Mouse (Mus musculus) forebrain, embryonic 15.5 days (tissue): ENCODE results near the gene Bahcc1. TPM values are rescaled to one million over a fixed set of nuclear protein-coding genes. Genes with fewer than 3 reads are reported as not detected.
A peak's percentile ranks its signal among the peaks of the same experiment; 100 is the strongest.

Source experiments
- ATAC-seq: fragments of 200-750 bp; cut with Nextera tagmentation; replicated peaks from 2 replicates; pipeline ENCODE4 v1.8.0; 2017; ENCODE audit warnings: mild to moderate bottlenecking, moderate TSS enrichment, moderate library complexity
- H3K27ac ChIP-seq: fragments of 300-500 bp; sonication (generic); replicated peaks from 2 replicates; pipeline ENCODE4 v1.5.1; 2015; ENCODE audit warnings: mild to moderate bottlenecking, inconsistent platforms
- H3K27me3 ChIP-seq: fragments of 300-500 bp; sonication (generic); 2 replicates; pipeline ENCODE4 v1.6.1; 2015; ENCODE audit warnings: inconsistent platforms
- H3K36me3 ChIP-seq: fragments of 300-500 bp; sonication (generic); 2 replicates; pipeline ENCODE4 v1.6.1; 2015; ENCODE audit warnings: mild to moderate bottlenecking, inconsistent platforms
- H3K4me1 ChIP-seq: fragments of 300-500 bp; sonication (generic); 2 replicates; pipeline ENCODE4 v1.6.1; 2015; ENCODE audit warnings: inconsistent platforms
- H3K4me2 ChIP-seq: fragments of 300-500 bp; sonication (generic); replicated peaks from 2 replicates; pipeline ENCODE4 v1.6.1; 2015; ENCODE audit warnings: mild to moderate bottlenecking, inconsistent platforms
- H3K4me3 ChIP-seq: fragments of 300-500 bp; sonication (generic); 2 replicates; pipeline ENCODE4 v1.5.1; 2015; ENCODE audit warnings: mild to moderate bottlenecking, inconsistent platforms
- H3K9ac ChIP-seq: fragments of 300-500 bp; sonication (generic); replicated peaks from 2 replicates; pipeline ENCODE4 v1.6.1; 2015; ENCODE audit warnings: mild to moderate bottlenecking, inconsistent platforms
- H3K9me3 ChIP-seq: fragments of 300-500 bp; sonication (generic); 2 replicates; pipeline ENCODE4 v1.6.1; 2016; ENCODE audit warnings: inconsistent platforms
- WGBS: fragments of 180-500 bp; shearing (Covaris S2); methylation state at CpG from one replicate; pipeline ENCODE4 v1.1.7; 2015; ENCODE audit warnings: mixed read lengths; 5-methylcytosine and 5-hydroxymethylcytosine counted together
- polyA plus RNA-seq: library from polyadenylated mRNA; unstranded; fragments of >200 nt; fragmentation: Nextera tagmentation; extraction: Ambion mirVana; gene quantifications from 2 replicates; pipeline ENCODE4 v1.2.1, GENCODE M21; 2015

The Bahcc1 gene
- polyA plus RNA-seq, 1 experiment from 2014 or later, result 16.1 TPM

- 79% methylated on average over 11 of the region's 11 CpGs for WGBS
- peaks cover 70% of the 10 kb centered on the region for H3K36me3 ChIP-seq
- H3K4me2 ChIP-seq, result no peak overlapping the region
These were observed 46.6 kb downstream of the Bahcc1 start for GRCm38 (mm10) chr11:120279335-120279734.

DNA sequence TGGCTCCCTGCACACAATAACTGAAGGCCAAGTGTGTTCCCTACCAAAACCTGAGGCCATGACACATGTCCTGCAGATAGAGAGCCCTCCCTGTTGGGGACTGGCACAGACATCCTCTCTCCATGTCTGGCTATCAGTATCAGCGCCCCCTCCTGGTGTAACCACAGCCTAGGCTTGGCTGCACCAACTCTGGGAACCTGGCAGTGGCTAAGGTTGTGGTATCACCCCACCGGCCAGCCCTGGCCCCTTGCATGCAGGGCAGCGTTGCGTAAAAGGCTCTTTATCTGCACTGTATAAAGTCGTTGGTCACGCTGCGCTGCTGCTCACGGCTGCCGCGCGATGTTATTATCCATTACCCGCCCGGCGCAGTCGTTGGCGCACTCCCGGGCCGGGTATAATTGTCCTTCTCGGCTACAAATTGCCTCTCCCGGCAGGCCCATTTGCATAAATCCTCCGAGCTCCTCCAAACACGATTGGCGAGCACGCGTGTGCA lies 47.6 kb downstream of the Bahcc1 start:
- Histone ChIP-seq H3K4me2 (peak overlapping the region; percentile 16; the same call in 1 of the 2 replicates), H3K9me3 (no peaks in the 10 kb centered on the region), H3K4me3 (no peak overlapping the region), H3K36me3 (peaks cover 70% of the 10 kb centered on the region), H3K9ac (0 out of 2 replicates have a peak overlapping the region, but pooled peaks have one; percentile 10), H3K27me3 (no peaks in the 10 kb centered on the region), H3K27ac (peak overlapping the region; percentile 78), H3K4me1 (peaks cover 25% of the 10 kb centered on the region)
- WGBS, result 16% methylated on average over 25 of the region's 25 CpGs
- peak; percentile 73 for ATAC-seq

More at GRCm38 (mm10) chr11:120279335-120279734, 46.6 kb downstream of the Bahcc1 start:
- Histone ChIP-seq H3K27ac (0 out of 2 replicates have a peak overlapping the region, but pooled peaks have one; percentile 78), H3K4me3 (no peak overlapping the region), H3K9ac (no peak overlapping the region), H3K27me3 (no peaks in the 10 kb centered on the region), H3K9me3 (no peaks in the 10 kb centered on the region), H3K4me1 (peaks cover 25% of the 10 kb centered on the region)
- 0 out of 2 replicates have a peak, but pooled peaks have one; percentile 18 for ATAC-seq

DNA sequence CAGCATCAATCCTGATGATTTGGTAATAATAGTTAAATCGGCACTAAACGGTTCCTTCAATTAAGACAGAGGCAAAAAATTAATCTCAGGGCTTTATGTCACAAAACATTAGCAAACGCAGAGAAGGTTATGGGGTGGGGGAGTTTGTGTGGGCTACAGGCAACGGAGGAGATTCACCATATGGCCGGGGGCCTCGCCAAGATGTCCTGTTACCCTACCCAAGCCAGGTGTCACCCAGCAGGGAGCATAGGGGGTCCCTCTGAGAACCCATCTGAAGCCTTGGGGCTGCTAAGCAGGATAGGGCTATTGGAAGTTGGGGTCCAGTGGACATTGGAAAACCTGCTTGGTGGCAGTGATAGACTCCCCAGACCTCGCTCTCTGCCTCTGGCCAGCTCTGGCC lies 48.0 kb downstream of the Bahcc1 start:
- peak; percentile 12; the same call in 1 of the 2 replicates for ATAC-seq
- Histone ChIP-seq H3K9me3 (no peaks in the 10 kb centered on the region), H3K4me3 (no peak overlapping the region), H3K4me2 (no peak overlapping the region), H3K36me3 (peaks cover 70% of the 10 kb centered on the region), H3K4me1 (peaks cover 25% of the 10 kb centered on the region), H3K27ac (peak overlapping the region; percentile 78), H3K27me3 (no peaks in the 10 kb centered on the region), H3K9ac (no peak overlapping the region)
- 45% methylated on average over 7 of the region's 7 CpGs for WGBS

DNA sequence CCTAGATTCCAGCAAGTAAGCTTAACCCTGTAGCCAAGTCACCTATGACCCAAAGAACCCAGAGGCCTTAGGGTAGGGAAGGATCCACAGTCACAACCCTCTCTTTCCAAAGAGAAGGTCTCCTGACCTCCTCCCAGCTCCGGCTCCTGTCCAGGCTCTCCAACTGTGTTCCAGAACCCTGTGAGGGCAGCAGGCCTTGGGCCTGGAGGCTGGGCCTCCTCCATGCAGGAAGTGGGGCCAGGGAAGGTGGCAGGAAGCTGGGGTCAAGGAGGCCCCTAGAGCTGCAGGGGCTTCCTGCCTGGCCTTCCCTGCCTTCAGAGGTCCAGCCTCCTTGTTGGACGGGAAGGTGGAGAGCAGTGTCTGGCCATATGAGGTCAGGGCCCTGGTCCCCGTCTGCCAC lies 48.5 kb downstream of the Bahcc1 start:
- 93% methylated on average over 3 of the region's 3 CpGs for WGBS
- no peak overlapping the region for H3K9ac ChIP-seq

DNA sequence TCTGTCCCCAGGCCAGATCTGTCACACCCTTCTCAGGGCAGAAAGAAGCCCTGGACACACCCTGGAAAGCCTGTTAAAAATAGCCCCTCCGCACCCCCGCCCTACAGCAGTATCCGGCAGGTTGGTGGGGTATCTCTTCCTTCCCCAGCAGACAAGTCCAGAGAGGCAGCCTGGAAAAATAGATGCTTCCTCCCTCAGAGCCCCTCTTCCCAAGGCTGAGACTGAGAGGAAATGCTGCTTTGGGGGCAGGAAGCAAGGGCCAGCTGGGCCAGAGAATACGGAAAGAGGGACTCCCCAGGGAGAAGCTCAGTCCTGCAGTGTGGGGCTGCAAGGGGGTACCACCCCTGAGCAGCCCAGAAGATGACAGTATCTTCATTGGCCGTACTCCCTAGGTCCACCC lies 50.8 kb downstream of the Bahcc1 start:
- Histone ChIP-seq H3K4me3 (no peak overlapping the region), H3K9ac (no peak overlapping the region), H3K4me2 (no peak overlapping the region), H3K9me3 (no peaks in the 10 kb centered on the region), H3K27ac (no peak overlapping the region), H3K4me1 (peaks cover 25% of the 10 kb centered on the region), H3K36me3 (peaks cover 74% of the 10 kb centered on the region), H3K27me3 (no peaks in the 10 kb centered on the region)
- ATAC-seq, result no peak
- 89% methylated on average over 5 of the region's 5 CpGs for WGBS

More for the DNA sequence above, 48.5 kb downstream of the Bahcc1 start:
- H3K4me3 ChIP-seq, result no peak overlapping the region
- peaks cover 70% of the 10 kb centered on the region for H3K36me3 ChIP-seq
- peak overlapping the region; percentile 78; the same call in 1 of the 2 replicates for H3K27ac ChIP-seq
- peaks cover 25% of the 10 kb centered on the region for H3K4me1 ChIP-seq
- no peak; the same call in 1 of the 2 replicates for ATAC-seq
- H3K4me2 ChIP-seq, result no peak overlapping the region
- H3K9me3 ChIP-seq, result no peaks in the 10 kb centered on the region
- H3K27me3 ChIP-seq, result no peaks in the 10 kb centered on the region

DNA sequence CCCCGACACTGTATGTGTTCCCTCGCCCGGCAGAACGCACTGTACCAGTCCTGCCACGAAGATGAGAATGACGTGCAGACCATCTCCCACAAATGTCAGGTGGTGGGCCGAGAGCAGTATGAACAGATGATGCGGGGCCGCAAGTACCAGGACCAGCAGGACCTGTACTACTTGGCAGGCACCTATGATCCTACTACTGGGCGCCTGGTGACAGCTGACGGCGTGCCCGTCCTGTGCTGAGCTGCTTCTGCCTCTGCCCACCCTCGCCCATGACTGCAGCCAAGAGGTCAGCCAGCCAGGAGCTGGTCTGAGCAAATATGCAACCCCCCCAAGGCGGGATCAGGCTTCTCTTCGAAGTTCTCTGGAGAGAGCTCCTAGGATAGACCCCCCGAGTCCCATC lies 56.9 kb downstream of the Bahcc1 start:
- H3K27me3 ChIP-seq, result no peaks in the 10 kb centered on the region
- H3K27ac ChIP-seq, result no peak overlapping the region
- no peaks in the 10 kb centered on the region for H3K9me3 ChIP-seq
- no peak for ATAC-seq
- no peak overlapping the region for H3K9ac ChIP-seq
- H3K36me3 ChIP-seq, result peaks cover 55% of the 10 kb centered on the region
- WGBS, result 93% methylated on average over 17 of the region's 17 CpGs
- peaks cover 15% of the 10 kb centered on the region for H3K4me1 ChIP-seq
- H3K4me2 ChIP-seq, result no peak overlapping the region
- no peak overlapping the region for H3K4me3 ChIP-seq

DNA sequence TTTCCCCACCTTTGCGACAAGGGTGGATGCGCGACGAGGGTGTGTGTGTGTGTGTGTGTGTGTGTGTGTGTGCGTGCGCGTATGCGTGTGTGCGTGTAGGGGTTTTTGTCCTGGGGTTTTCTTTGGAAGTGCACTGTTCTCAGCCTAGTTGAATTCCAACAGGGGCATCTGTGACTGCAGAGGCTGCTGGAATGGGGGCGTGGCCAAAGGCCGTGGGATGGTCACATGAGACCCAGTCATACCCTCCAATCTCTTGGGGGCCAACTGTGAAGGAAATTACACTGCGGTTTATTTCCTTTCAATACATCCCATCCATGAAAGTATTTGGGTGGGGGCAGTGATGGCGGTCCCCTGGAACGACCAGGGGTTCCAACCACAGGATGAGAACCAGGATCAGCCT lies 57.5 kb downstream of the Bahcc1 start:
- 91% methylated on average over 14 of the region's 14 CpGs for WGBS
- peaks cover 49% of the 10 kb centered on the region for H3K36me3 ChIP-seq
- no peaks in the 10 kb centered on the region for H3K9me3 ChIP-seq
- H3K9ac ChIP-seq, result no peak overlapping the region
- H3K4me2 ChIP-seq, result no peak overlapping the region
- ATAC-seq, result no peak
- H3K4me1 ChIP-seq, result peaks cover 15% of the 10 kb centered on the region
- H3K4me3 ChIP-seq, result no peak overlapping the region
- H3K27me3 ChIP-seq, result no peaks in the 10 kb centered on the region
- no peak overlapping the region for H3K27ac ChIP-seq

DNA sequence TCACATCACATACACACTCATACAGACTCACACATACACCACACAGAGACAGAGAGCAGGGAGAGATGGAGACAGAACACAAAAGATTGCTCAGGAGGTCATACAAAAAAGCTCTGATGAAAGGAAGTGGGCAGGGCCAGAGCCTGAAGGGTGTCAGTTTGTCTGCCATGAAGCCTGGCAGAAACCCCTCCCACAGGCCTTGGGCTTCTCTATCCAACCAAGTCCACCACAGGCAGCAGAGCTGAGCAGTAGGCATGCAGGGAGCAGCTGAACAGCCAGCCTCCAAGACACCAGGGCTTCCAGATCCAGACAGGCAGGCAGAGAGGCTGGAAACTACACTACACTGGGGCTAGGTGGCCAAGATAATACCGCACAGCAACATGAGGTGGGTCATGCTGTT lies 61.0 kb downstream of the Bahcc1 start:
- H3K4me1 ChIP-seq, result peaks cover 24% of the 10 kb centered on the region
- H3K9me3 ChIP-seq, result no peaks in the 10 kb centered on the region
- WGBS, result 60% methylated on average over 1 of the region's 1 CpGs
- H3K4me3 ChIP-seq, result no peak overlapping the region
- H3K9ac ChIP-seq, result no peak overlapping the region; the same call in 1 of the 2 replicates
- peaks cover 17% of the 10 kb centered on the region for H3K36me3 ChIP-seq
- H3K4me2 ChIP-seq, result no peak overlapping the region
- peak overlapping the region; percentile 25 for H3K27ac ChIP-seq
- H3K27me3 ChIP-seq, result no peaks in the 10 kb centered on the region
- peak; percentile 12; the same call in 1 of the 2 replicates for ATAC-seq

- no peak overlapping the region for H3K27ac ChIP-seq
- no peak overlapping the region for H3K4me2 ChIP-seq
- ATAC-seq, result no peak; the same call in 1 of the 2 replicates
- no peaks in the 10 kb centered on the region for H3K9me3 ChIP-seq
- H3K9ac ChIP-seq, result no peak overlapping the region
- H3K4me1 ChIP-seq, result peaks cover 29% of the 10 kb centered on the region
- H3K4me3 ChIP-seq, result no peak overlapping the region
- H3K27me3 ChIP-seq, result no peaks in the 10 kb centered on the region
- H3K36me3 ChIP-seq, result no peaks in the 10 kb centered on the region
- WGBS, result 47% methylated on average over 13 of the region's 13 CpGs
These were observed 63.8 kb downstream of the Bahcc1 start for GRCm38 (mm10) chr11:120296305-120297144.

GRCm38 (mm10) chr11:120297767-120298166 lies 65.0 kb downstream of the Bahcc1 start:
- no peaks in the 10 kb centered on the region for H3K9me3 ChIP-seq
- H3K4me1 ChIP-seq, result peaks cover 29% of the 10 kb centered on the region
- no peak overlapping the region for H3K4me3 ChIP-seq
- no peak overlapping the region for H3K9ac ChIP-seq
- no peaks in the 10 kb centered on the region for H3K36me3 ChIP-seq
- WGBS, result 85% methylated on average over 7 of the region's 7 CpGs
- H3K27ac ChIP-seq, result no peak overlapping the region
- H3K27me3 ChIP-seq, result no peaks in the 10 kb centered on the region
- H3K4me2 ChIP-seq, result no peak overlapping the region
- ATAC-seq, result no peak

DNA sequence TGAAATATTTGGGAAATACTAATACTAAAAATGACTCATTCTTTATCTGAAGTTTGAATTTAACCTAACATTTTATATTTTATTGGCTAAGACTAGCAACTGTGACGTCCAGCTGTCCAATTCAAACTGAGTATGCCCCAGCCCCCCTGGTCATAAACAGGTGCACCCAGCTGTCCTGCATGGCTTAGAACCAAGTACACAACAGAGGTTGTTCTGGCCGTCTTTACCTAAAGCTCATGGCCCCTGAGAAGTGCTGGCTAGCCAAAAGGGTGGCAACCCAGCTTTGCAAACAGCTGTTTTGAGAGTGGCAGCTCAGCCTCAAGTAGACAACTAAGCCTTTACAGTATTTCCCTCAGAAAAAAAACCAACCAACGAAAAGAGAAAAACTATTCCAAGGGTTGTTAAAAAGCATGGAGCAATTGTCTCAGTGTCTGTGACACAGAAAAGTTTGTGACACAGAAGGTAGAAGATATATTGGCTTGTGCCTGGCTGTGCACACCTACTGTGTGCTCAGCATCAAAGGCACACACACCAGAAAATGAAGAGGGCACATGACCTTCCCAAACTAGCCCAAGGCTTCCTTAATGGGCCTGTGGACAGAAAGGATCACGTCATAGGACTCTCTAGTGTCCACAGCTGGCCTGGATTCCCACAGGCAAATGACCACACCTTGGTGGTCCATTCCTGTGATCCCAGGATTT lies 65.8 kb downstream of the Bahcc1 start:
- no peaks in the 10 kb centered on the region for H3K27me3 ChIP-seq
- ATAC-seq, result no peak
- no peak overlapping the region for H3K9ac ChIP-seq
- peaks cover 21% of the 10 kb centered on the region for H3K4me1 ChIP-seq
- H3K36me3 ChIP-seq, result no peaks in the 10 kb centered on the region
- 74% methylated on average over 4 of the region's 4 CpGs for WGBS
- H3K4me3 ChIP-seq, result no peak overlapping the region
- no peaks in the 10 kb centered on the region for H3K9me3 ChIP-seq
- no peak overlapping the region for H3K27ac ChIP-seq
- H3K4me2 ChIP-seq, result no peak overlapping the region

- Histone ChIP-seq H3K36me3 (no peaks in the 10 kb centered on the region), H3K9ac (no peak overlapping the region), H3K9me3 (no peaks in the 10 kb centered on the region), H3K4me1 (peaks cover 23% of the 10 kb centered on the region), H3K4me2 (no peak overlapping the region), H3K4me3 (no peak overlapping the region), H3K27me3 (no peaks in the 10 kb centered on the region), H3K27ac (0 out of 2 replicates have a peak overlapping the region, but pooled peaks have one; percentile 12)
- 53% methylated on average over 5 of the region's 5 CpGs for WGBS
- ATAC-seq, result no peak
These were observed 66.7 kb downstream of the Bahcc1 start for GRCm38 (mm10) chr11:120299484-120299883.
